Mouse (Mus musculus) bone marrow macrophage, adult 2 months (primary cell): Measurements from ENCODE around the gene Ankrd33b. TPM values are rescaled to one million over a fixed set of nuclear protein-coding genes. Genes with fewer than 3 reads are reported as not detected.
A peak's percentile ranks its signal among the peaks of the same experiment; 100 is the strongest.

Experiments
- H3K27ac ChIP-seq: 2 replicates; pipeline ENCODE4 v1.5.1; 2012; ENCODE audit warnings: low read depth, low read length; ENCODE audit not compliant: insufficient read depth
- H3K4me1 ChIP-seq: 2 replicates; pipeline ENCODE4 v1.6.1; 2012; ENCODE audit warnings: low read length; ENCODE audit not compliant: control insufficient read depth, insufficient read depth
- H3K4me3 ChIP-seq: 2 replicates; pipeline ENCODE4 v1.5.1; 2012; ENCODE audit warnings: mild to moderate bottlenecking, low read length, moderate library complexity; ENCODE audit not compliant: insufficient read depth
- CTCF ChIP-seq: IDR thresholded peaks from 2 replicates; pipeline ENCODE4 v1.5.1; 2012; ENCODE audit warnings: low read depth, mild to moderate bottlenecking, low read length, moderate library complexity
- POLR2A ChIP-seq: IDR thresholded peaks from 2 replicates; pipeline ENCODE4 v1.6.1; 2012; ENCODE audit warnings: mild to moderate bottlenecking, low read depth, low read length, borderline replicate concordance
- polyA plus RNA-seq: library from polyadenylated mRNA; stranded (reverse); fragments of >200 nt; gene quantifications from 2 replicates; pipeline ENCODE4 v1.2.4, GENCODE M21; 2012; ENCODE audit not compliant: missing spikeins, insufficient read depth, insufficient read length

Gene Ankrd33b
- polyA plus RNA-seq, 1 experiment: 7.8 TPM

DNA sequence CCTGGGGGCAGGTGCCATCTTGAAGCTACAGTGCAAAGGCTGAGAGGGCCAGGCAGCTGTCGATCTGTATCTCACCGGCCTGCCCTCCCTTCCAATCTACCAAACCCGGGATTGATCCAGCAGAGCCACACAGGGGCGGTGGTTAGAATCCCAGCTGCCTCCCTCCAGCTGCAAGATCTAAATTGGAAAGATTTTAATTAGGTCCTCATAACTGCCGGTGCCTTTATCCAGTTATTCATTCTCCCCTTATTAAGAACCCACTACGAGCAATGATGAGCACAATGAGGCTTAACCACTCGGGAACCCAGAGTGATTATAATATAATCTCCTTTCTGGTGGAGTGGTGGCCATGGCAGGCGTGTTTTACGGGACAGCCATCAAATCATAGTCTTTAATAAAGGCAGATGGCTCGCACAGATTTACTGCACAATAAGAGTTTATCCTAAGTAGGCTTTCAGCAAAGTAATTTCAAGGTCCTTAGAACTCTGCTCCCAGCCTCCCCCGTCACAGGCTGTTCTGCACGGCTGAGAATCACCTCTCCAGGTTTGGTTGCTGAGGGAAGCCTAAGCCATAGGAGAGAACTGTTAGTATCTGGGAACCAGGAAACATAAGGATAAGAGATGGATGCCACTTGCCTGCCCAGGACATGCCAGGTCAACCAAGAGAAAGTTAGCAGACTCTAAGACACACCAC, 34.8 kb upstream of the Ankrd33b start:
- no peak overlapping the region for H3K4me3 ChIP-seq
- TF ChIP-seq CTCF (no peak), POLR2A (no peak)
- H3K4me1 ChIP-seq: no peaks in the 10 kb centered on the region
- H3K27ac ChIP-seq: no peak overlapping the region

- TF ChIP-seq POLR2A (no peak), CTCF (no peak)
- Histone ChIP-seq H3K4me3 (no peak overlapping the region), H3K4me1 (no peaks in the 10 kb centered on the region), H3K27ac (no peak overlapping the region)
Measured at GRCm38 (mm10) chr15:31400974-31401373, 33.4 kb upstream of the Ankrd33b start.

- Histone ChIP-seq H3K4me3 (no peak overlapping the region), H3K27ac (no peak overlapping the region)
Measured at GRCm38 (mm10) chr15:31398769-31399168, 31.2 kb upstream of the Ankrd33b start.

DNA sequence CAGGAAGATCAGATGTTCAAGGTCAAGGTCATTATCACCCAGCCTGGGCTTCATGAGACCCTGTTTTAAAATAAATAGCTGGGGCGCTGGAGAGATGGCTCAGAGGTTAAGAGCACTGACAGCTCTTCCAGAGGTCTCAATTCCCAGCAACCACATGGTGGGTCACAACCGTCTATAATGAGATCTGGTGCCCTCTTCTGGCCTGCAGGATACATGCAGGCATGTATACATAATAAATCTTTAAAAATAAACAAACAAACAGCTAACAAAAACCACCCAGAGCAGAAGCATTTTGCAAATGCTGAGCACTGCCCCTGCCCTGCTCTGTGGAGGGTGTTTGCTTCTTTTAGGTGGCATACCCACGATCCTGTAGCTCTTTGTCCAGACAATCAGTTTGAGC, 29.9 kb upstream of the Ankrd33b start:
- Histone ChIP-seq H3K4me3 (no peak overlapping the region), H3K27ac (no peak overlapping the region), H3K4me1 (no peaks in the 10 kb centered on the region)
- TF ChIP-seq CTCF: 0 out of 2 replicates have a peak, but pooled peaks have one; percentile 30
- TF ChIP-seq POLR2A: no peak

More at GRCm38 (mm10) chr15:31398769-31399168, 31.2 kb upstream of the Ankrd33b start:
- H3K4me1 ChIP-seq: no peaks in the 10 kb centered on the region
- TF ChIP-seq POLR2A: no peak
- no peak for TF ChIP-seq CTCF

- H3K4me3 ChIP-seq: no peak overlapping the region
- no peak overlapping the region for H3K27ac ChIP-seq
- TF ChIP-seq CTCF (no peak), POLR2A (no peak)
- H3K4me1 ChIP-seq: no peaks in the 10 kb centered on the region
Measured at GRCm38 (mm10) chr15:31396755-31397154, 29.2 kb upstream of the Ankrd33b start.

DNA sequence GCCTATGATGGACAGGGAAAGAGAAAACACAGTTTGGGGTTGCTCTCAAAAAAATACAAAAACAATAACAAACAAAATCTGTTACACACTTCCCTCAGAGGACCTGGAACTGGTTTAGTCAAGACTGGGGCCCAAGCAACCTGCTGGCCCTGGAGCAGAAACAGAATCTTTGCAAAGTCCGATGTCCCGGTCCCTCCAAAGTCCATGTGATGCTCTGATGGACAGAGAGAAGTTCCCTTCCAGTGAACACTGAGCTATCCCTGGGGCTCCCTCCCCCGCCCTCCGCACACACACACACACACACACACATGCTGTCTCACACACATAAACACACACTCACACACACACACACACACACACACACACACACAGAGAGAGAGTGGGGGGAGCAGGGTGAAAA, 28.5 kb upstream of the Ankrd33b start:
- TF ChIP-seq CTCF (no peak), POLR2A (no peak)
- Histone ChIP-seq H3K4me1 (no peaks in the 10 kb centered on the region), H3K27ac (no peak overlapping the region), H3K4me3 (no peak overlapping the region)

- TF ChIP-seq CTCF (no peak), POLR2A (no peak)
- no peak overlapping the region for H3K4me3 ChIP-seq
- no peaks in the 10 kb centered on the region for H3K4me1 ChIP-seq
- H3K27ac ChIP-seq: no peak overlapping the region
Measured at GRCm38 (mm10) chr15:31393402-31393801, 25.9 kb upstream of the Ankrd33b start.

DNA sequence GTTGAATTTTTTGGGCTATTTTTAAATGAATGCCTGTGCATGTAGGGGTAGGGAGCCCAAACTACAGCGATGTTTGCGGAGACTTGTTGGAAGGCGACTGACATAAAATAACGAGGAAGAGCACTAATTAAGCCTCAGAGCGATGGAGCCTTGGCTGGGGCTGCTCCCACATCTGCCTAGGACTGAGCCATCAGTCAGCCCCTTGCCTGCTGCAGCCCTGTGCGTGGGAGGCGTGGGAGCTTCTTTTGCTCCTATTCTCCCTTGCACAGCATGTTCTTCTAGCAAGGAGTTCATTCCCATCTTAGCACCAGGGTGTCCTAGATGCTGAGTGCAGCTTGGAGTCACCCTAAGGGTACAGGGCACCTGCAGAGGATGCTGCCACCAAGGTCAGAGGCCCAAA, 25.2 kb upstream of the Ankrd33b start:
- no peaks in the 10 kb centered on the region for H3K4me1 ChIP-seq

DNA sequence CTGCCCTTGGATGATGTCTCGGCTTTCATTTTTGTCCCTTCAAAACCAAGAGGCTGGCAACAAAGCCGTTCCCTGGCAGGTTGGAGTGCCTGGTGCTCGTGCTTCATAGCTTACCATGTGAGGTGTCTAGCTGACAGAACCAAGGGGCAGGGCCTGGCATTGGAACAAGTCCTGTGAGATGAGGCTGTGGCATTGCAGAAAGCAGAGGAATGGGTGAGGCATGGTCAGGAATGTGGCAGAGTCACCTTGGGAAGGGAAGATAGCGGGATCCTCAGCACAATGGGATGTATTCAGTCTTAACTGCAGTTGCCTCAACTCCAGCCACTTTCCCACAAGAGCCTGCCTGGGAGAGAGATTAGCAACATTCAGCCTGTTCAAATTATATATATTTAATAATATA, 24.6 kb upstream of the Ankrd33b start:
- Histone ChIP-seq H3K4me1 (no peaks in the 10 kb centered on the region), H3K4me3 (no peak overlapping the region), H3K27ac (no peak overlapping the region)
- no peak for TF ChIP-seq POLR2A
- no peak for TF ChIP-seq CTCF

More for the DNA sequence above, 25.2 kb upstream of the Ankrd33b start:
- Histone ChIP-seq H3K27ac (no peak overlapping the region), H3K4me3 (no peak overlapping the region)
- TF ChIP-seq POLR2A (no peak), CTCF (no peak)

GRCm38 (mm10) chr15:31381936-31382468, 14.5 kb upstream of the Ankrd33b start:
- Histone ChIP-seq H3K4me3 (no peak overlapping the region), H3K4me1 (no peaks in the 10 kb centered on the region), H3K27ac (no peak overlapping the region)
- no peak for TF ChIP-seq CTCF
- no peak for TF ChIP-seq POLR2A

GRCm38 (mm10) chr15:31379471-31379870, 11.9 kb upstream of the Ankrd33b start:
- no peak overlapping the region for H3K4me3 ChIP-seq
- TF ChIP-seq CTCF (no peak), POLR2A (no peak)
- no peaks in the 10 kb centered on the region for H3K4me1 ChIP-seq
- no peak overlapping the region for H3K27ac ChIP-seq
